Mouse (Mus musculus): ENCODE results near the gene Bet1.

Bet1 gene

DNA sequence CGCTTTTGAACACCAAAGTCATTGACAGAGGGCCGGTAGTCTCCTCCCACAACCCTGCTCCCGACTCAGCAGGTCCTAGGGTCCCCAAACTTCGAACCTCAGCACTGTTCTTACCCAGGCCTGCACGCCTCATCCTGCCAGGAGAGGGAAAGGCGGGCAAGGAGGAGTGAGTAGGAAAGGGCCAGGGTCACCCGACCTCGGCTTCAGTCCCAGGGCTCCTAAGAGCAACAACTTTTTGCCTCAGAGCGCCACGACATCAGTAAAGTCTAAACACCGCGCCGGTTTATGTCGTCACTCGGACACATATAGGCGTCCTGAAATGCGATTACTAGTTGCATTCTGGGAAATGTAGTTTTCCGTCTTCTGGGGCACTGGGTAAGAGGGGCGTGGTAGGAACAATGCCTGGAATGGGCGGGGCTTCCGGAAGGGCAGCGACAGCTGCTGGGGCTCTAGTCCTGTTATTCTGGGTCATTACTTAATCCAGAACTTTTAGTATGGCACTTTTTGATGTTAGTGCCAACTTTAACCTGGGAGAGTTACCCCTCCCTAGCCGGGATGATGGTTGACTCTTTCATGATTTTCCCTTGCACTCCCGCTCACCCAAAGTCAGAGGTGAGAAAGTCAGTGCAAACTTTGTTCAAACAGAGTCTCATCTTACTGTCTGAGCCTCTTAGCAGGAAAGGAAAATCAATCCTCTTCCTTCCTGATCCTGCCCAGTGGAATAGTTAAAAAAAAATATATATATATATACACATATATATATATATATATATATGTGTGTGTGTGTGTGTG, at the start of gene Bet1:
TSS of gene Bet1 (minus strand) at position 310 of the 792 bp plus-strand sequence.
- DNase-seq (ENCODE audit: low read depth) = peak; percentile 90

DNA sequence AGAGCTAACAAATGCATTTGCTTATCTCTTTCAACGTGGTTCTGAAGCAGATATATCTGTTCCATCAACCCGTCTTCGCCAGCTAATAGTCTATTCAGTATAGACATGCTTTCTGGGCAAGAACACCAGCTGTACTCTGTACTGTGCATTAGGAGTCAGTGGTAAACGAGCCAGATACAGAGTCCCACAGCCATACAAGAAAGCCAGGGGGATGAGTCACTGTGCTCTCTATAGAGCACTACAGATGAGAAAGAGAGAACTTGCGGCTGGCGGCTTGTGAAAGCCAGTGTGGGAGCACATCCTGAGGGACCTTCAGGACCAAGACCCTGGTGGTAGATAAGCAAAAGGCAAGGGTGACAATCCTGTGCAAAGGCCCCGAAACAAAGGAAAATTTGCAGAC, 45.5 kb upstream of the Bet1 start:
- no peak for DNase-seq (ENCODE audit: low read depth)

DNA sequence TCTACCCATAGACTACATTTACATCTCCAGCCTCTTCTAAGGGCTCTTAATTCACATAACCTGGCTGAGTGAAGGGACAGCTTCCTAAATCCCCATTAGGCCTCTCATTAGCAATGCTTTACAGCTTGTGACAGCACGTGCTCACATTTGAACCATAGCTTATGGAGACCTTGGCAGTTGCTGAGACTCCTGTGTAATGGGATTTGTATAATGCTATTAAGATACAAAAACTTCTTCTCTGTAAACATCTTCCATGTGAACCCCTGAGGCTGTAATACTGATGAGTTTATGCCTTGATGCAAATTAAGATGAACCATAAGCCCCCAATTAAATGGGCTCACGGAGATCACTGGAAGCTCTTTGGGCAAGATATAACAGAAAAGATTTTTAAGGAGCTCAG, 44.4 kb upstream of the Bet1 start:
- no peak for DNase-seq (ENCODE audit: low read depth)

DNA sequence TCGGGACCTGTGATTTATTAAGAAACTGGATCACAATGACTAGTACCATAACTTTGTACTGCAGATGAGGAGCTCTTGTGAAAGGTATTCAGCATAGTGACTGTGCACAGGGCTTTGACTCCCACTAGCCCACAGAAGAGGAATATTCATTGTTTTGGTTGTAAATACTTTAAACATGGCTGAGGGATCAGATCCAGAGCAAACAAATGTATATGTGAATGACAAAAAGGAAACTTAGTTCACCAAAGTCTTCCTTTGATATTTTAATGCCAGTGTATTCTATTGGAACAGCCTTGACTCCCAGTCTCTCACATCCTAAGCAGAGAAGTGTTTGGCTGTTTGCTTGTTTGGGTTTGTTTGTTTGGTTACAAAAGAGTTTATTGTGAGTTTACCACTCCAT, 31.8 kb upstream of the Bet1 start:
- no peak for DNase-seq (ENCODE audit: low read depth)

DNA sequence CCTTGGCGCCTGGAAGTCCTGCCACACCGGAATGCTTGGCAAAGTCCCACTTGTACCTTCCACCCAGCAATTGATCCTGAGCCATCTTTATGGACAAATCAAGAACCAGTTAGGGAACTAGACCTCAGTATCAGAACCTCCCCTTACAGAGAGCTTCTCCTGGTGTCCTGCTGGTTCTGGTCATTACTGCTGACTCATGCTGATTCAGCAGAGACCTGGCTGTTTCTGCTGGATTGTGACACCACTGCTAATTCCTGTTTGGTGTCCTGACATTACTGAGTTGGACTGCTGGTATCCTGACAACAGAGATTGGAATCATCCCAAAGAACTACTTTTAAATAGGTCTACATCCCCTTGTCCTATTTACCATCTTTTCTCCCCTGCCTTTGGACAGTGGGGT, 3.7 kb upstream of the Bet1 start:
- no peak for DNase-seq (ENCODE audit: low read depth)

DNA sequence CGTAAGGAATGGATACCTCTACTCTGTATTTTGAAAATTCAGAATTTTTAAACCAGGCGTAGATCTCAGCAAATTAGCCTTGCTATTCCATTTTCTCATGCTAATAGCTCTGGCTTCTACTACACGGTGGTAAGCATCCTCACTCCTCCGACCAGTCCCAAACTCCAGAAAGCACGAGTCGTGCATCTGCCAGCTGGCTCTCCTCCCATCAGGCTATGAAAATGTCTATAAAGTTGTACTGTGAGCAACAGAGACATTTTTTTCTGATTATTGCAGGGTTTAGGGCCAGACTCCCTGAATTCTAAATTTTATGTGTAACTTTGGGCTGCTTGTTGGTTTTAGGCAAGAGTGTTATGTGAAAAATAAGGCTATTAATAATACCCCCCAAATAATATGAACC, 14.5 kb downstream of the Bet1 start:
- no peak for DNase-seq (ENCODE audit: low read depth)

DNA sequence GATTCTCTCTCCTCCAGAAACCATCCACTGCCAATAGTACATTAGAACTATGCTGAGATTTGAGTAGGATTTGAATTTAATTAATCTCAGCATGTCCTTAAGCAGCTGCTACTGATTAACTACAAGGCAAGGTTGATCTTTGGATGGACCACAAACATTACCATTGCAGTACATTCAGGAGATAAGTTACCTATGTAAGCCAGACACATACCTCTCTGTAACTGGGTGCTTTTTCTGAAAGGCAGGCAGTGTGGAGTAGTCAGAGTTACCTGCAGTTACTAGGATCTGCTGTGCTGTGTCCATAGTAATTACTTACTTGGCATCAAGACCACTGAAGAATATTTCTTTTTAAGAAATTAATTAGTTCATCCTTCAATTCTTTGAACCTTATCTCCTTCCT, 17.1 kb downstream of the Bet1 start:
- no peak for DNase-seq (ENCODE audit: low read depth)

DNA sequence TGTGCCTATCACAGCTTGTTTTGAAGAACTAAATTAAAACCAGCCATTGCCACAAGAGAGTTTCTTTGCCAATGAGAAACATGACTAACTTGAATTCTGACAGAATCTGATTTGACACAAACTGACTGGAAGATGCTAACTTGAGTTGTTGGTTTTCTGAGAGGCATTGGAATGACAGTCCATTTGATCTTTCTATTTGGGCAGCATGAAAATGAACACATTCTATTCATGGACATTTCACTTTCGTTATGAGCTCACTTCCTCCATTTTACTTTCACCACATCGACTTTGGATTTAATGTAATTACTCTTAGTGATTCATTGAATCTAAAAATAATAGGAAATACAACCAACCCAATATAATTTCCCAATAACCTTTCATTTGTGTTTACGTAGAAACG, 32.4 kb downstream of the Bet1 start:
- no peak for DNase-seq (ENCODE audit: low read depth)

DNA sequence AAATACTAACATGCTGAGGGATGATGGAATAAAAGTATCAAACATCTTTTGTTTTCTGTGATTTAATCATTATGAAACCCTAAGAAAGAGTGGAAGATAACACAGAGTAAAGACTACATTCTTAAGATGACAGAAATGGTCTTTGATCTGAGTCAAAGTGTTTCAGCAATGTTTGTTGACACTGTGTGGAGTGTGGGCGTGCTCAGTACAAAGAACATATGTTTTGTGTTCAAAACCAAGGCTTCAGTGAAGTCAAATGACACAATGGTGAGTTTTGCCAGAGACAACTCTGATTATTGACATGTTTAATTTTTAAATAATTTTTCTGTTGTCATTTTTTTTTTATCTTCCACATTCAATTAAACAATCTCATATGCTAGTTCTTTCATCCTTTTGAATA, 33.9 kb downstream of the Bet1 start:
- no peak for DNase-seq (ENCODE audit: low read depth)

DNA sequence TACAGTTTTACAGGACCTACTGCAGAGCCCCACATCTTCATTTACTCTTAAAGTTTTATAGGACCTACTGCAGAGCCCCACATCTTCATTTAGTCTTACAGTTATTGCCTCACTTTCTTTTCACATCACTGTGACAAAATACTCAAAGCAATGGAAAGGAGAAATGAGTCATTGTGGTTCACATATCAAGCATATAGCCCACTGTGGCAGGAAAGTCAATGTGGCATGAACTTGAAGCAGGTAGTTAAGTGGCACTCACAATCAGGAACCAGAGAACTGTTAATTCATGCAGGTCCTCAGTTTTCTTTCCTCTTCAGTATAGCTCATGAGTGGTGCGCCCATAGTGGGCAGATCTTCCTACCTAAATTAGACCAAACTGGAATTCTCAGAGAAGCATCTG, 39.6 kb downstream of the Bet1 start:
- no peak for DNase-seq (ENCODE audit: low read depth)

DNA sequence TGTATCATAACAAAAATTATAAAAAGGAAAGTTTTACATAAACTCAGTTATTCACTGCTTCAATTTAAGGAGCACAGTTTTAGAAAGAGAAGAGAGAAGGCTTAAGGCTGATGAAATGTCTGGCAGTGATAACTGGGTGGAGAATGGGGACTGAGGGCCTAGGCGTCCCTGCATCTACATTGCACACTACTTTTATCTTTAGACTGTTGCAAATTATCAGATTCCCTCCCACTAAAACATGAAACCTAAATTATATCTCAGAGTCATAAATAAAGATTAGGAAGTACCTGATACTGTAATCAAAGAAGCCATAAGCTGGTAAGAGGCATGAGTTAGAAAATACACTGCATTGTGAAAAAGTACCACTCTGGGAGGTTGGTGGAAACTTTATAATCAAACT, 45.0 kb downstream of the Bet1 start:
- no peak for DNase-seq (ENCODE audit: low read depth)

DNA sequence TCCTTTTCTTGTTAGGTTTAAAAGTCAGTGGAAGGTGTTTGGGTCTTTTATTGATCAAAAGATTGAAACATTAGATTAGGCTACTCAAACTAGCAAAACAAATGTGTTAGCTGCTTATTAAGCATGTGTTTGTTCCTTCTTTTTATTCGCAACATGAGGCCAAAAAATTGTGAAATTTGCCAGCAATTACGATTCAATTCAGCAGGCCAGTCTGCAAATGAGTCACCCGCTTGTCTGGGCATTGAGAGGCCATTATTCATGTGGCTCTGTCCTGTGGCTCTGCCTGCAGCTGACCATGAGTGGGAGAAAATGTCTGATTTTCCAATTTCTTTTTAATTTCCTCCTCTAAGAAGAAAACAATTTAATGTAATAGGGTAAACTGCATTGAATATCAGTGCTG, 55.8 kb downstream of the Bet1 start:
- DNase-seq (ENCODE audit: low read depth) = no peak

Measured in c-Kit-positive CD71-positive TER-119-negative erythroid progenitor cells, embryonic 14.5 days (primary cell).